Mouse (Mus musculus): ENCODE measurements around the gene Rora. TPM values are rescaled to one million over a fixed set of nuclear protein-coding genes. Genes with fewer than 3 reads are reported as not detected.
A peak's percentile ranks its signal among the peaks of the same experiment; 100 is the strongest.

Rora gene
- polyA plus RNA-seq, 1 experiment from 2014 or later: 7.8 TPM

GRCm38 (mm10) chr9:68655018-68656005, 1.7 kb downstream of the Rora start:
- H3K4me3 ChIP-seq: peak overlapping the region; percentile 78
- H3K27ac ChIP-seq: no peak overlapping the region
- H3K9me3 ChIP-seq (replicated peaks): no peaks in the 10 kb centered on the region
- 1% methylated on average over 31 of the region's 31 CpGs for WGBS
- H3K9ac ChIP-seq: peak overlapping the region; percentile 78
- H3K4me2 ChIP-seq (replicated peaks): peak overlapping the region; percentile 74
- no peaks in the 10 kb centered on the region; the same call in 1 of the 2 replicates for H3K27me3 ChIP-seq
- H3K36me3 ChIP-seq: no peaks in the 10 kb centered on the region
- ATAC-seq (ENCODE audit: low FRiP score): peak; percentile 58; the same call in 1 of the 2 replicates
- peaks cover 16% of the 10 kb centered on the region for H3K4me1 ChIP-seq

DNA sequence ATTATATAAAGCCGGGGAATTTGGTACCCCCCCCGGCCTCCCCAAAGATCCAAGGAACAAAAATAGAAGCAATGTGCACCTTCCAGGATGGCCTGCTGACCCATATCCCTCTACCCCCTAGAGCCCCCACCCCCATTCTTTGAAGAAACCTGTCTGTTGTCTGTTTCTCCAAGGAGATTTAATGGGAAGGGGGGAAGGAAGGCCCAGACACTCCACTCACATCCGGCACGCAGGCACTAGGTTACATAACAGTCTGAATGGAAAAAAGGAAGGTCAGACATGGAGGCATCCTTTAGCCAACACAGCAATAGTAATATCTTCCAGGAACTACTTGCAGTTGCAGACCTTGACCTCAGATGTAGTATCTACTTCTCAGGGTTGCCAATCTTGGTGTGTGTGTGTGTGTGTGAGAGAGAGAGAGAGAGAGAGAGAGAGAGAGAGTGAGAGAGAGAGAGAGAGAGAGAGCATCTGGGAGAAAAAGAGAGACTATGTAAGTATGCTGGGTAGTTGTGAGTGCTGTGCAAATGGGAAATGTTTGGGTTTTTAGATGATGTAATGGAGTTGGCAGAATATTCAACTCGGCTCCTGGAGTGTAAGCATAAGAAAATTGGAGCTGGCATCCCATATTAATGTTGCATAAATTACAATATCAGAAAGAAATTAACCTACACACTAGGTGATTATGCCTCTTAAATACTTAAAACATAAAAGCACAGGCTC, 2.6 kb downstream of the Rora start:
- WGBS: 55% methylated on average over 5 of the region's 5 CpGs
- Histone ChIP-seq H3K4me1 (peaks cover 16% of the 10 kb centered on the region), H3K9me3 (replicated peaks) (no peaks in the 10 kb centered on the region), H3K27me3 (no peaks in the 10 kb centered on the region; the same call in 1 of the 2 replicates), H3K9ac (no peak overlapping the region), H3K4me2 (replicated peaks) (peak overlapping the region; percentile 74; the same call in 1 of the 2 replicates), H3K36me3 (no peaks in the 10 kb centered on the region), H3K4me3 (no peak overlapping the region), H3K27ac (no peak overlapping the region)
- no peak for ATAC-seq (ENCODE audit: low FRiP score)

GRCm38 (mm10) chr9:68656796-68657130, 3.2 kb downstream of the Rora start:
- no peak overlapping the region for H3K4me2 ChIP-seq (replicated peaks)
- H3K4me1 ChIP-seq: peaks cover 16% of the 10 kb centered on the region
- no peak overlapping the region for H3K4me3 ChIP-seq
- WGBS: 49% methylated on average over 6 of the region's 6 CpGs
- H3K27me3 ChIP-seq: no peaks in the 10 kb centered on the region; the same call in 1 of the 2 replicates
- no peak overlapping the region for H3K9ac ChIP-seq
- ATAC-seq (ENCODE audit: low FRiP score): no peak
- H3K36me3 ChIP-seq: no peaks in the 10 kb centered on the region
- H3K9me3 ChIP-seq (replicated peaks): no peaks in the 10 kb centered on the region
- no peak overlapping the region for H3K27ac ChIP-seq

DNA sequence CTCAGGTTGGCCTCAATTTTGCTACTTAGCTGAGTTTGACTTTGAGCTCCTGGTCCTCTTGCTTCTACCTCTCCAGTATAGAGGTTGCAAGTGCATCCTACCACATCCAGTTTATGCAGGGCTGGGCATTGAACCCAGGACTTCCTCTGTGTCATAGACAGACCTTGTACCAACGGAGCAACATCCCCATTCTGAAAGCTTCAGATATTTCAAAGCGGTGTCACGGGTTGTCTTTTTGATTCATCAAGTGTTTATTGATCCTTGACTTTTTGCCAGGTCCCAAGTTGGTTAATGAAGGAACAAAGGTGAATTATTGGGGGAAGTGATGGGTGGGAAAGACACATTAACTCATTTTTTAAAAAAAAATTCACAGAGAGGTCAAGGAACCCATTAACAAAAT, 17.1 kb downstream of the Rora start:
- H3K9me3 ChIP-seq (replicated peaks): no peaks in the 10 kb centered on the region
- H3K4me3 ChIP-seq: no peak overlapping the region
- H3K36me3 ChIP-seq: no peaks in the 10 kb centered on the region
- no peak overlapping the region for H3K9ac ChIP-seq
- no peak overlapping the region for H3K4me2 ChIP-seq (replicated peaks)
- H3K27me3 ChIP-seq: no peaks in the 10 kb centered on the region
- H3K4me1 ChIP-seq: peaks cover 9% of the 10 kb centered on the region; the same call in 1 of the 2 replicates
- WGBS: 91% methylated on average over 3 of the region's 3 CpGs
- no peak overlapping the region for H3K27ac ChIP-seq
- no peak for ATAC-seq (ENCODE audit: low FRiP score)

- Histone ChIP-seq H3K4me2 (replicated peaks) (no peak overlapping the region), H3K4me3 (no peak overlapping the region), H3K4me1 (peaks cover 9% of the 10 kb centered on the region; the same call in 1 of the 2 replicates), H3K9me3 (replicated peaks) (no peaks in the 10 kb centered on the region), H3K27me3 (no peaks in the 10 kb centered on the region), H3K9ac (no peak overlapping the region), H3K36me3 (no peaks in the 10 kb centered on the region), H3K27ac (no peak overlapping the region)
- WGBS: 54% methylated on average over 5 of the region's 5 CpGs
- no peak for ATAC-seq (ENCODE audit: low FRiP score)
Measured at GRCm38 (mm10) chr9:68672459-68672858, 18.9 kb downstream of the Rora start.

- Histone ChIP-seq H3K9ac (no peak overlapping the region), H3K4me2 (replicated peaks) (no peak overlapping the region), H3K4me3 (no peak overlapping the region), H3K4me1 (peaks cover 7% of the 10 kb centered on the region; the same call in 1 of the 2 replicates), H3K9me3 (replicated peaks) (no peaks in the 10 kb centered on the region), H3K27me3 (no peaks in the 10 kb centered on the region), H3K36me3 (no peaks in the 10 kb centered on the region), H3K27ac (no peak overlapping the region)
- ATAC-seq (ENCODE audit: low FRiP score): no peak
- 69% methylated on average over 1 of the region's 1 CpGs for WGBS
Measured at GRCm38 (mm10) chr9:68673221-68673620, 19.6 kb downstream of the Rora start.

GRCm38 (mm10) chr9:68679871-68680374, 26.3 kb downstream of the Rora start:
- WGBS: 91% methylated on average over 12 of the region's 12 CpGs
- no peak for ATAC-seq (ENCODE audit: low FRiP score)
- H3K9ac ChIP-seq: no peak overlapping the region
- no peaks in the 10 kb centered on the region for H3K27me3 ChIP-seq
- no peaks in the 10 kb centered on the region for H3K9me3 ChIP-seq (replicated peaks)
- H3K4me1 ChIP-seq: peaks cover 15% of the 10 kb centered on the region
- no peaks in the 10 kb centered on the region for H3K36me3 ChIP-seq
- no peak overlapping the region for H3K27ac ChIP-seq
- no peak overlapping the region for H3K4me2 ChIP-seq (replicated peaks)
- no peak overlapping the region for H3K4me3 ChIP-seq

DNA sequence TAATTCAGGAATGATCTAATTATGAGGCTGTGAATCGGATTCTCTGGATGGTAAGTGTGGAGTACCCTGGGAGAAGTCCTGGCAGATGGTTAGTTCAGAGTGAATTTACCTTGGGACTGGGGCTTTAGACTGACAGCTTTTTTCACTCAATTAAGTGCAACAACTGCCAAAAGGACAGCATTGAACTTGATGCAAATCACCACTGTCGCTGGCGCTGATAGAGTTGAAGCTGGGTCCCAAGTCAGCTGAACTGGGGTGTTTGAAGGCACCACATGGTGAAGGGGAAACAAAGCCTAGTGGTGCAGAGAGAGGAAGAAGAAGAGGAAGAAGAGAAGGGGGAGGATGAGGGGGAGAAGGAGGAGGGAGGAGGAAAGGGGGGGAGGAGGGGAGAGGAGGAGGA, 30.4 kb downstream of the Rora start:
- 14% methylated on average over 3 of the region's 3 CpGs for WGBS
- Histone ChIP-seq H3K36me3 (no peaks in the 10 kb centered on the region), H3K4me3 (no peak overlapping the region), H3K27ac (no peak overlapping the region), H3K4me1 (peaks cover 42% of the 10 kb centered on the region), H3K9ac (no peak overlapping the region), H3K4me2 (replicated peaks) (no peak overlapping the region), H3K27me3 (no peaks in the 10 kb centered on the region), H3K9me3 (replicated peaks) (no peaks in the 10 kb centered on the region)
- no peak; the same call in 1 of the 2 replicates for ATAC-seq (ENCODE audit: low FRiP score)

DNA sequence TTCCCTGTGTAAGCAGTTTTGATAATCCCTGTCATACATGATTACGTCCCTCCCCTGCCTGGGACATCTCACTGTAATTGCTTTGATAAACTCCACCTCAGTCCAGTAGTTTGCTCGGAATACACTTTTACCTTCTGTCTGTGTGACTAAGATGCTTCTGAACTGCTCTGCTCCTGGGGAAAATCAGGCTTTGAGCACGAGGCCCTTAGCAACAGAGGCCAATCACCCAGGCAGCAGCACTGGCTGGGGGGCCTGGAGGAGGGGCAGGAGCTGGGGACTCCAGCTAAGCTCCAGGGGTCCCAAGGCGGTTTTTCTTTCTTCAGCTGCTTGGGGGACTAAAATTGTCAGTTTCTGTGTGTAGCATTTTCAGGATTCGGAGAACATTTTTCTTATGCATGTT, 32.0 kb downstream of the Rora start:
- H3K36me3 ChIP-seq: no peaks in the 10 kb centered on the region
- H3K9ac ChIP-seq: no peak overlapping the region
- H3K27me3 ChIP-seq: no peaks in the 10 kb centered on the region
- H3K27ac ChIP-seq: peak overlapping the region; percentile 32
- 40% methylated on average over 5 of the region's 5 CpGs for WGBS
- peaks cover 42% of the 10 kb centered on the region for H3K4me1 ChIP-seq
- H3K9me3 ChIP-seq (replicated peaks): no peaks in the 10 kb centered on the region
- ATAC-seq (ENCODE audit: low FRiP score): no peak
- H3K4me3 ChIP-seq: no peak overlapping the region
- no peak overlapping the region for H3K4me2 ChIP-seq (replicated peaks)

DNA sequence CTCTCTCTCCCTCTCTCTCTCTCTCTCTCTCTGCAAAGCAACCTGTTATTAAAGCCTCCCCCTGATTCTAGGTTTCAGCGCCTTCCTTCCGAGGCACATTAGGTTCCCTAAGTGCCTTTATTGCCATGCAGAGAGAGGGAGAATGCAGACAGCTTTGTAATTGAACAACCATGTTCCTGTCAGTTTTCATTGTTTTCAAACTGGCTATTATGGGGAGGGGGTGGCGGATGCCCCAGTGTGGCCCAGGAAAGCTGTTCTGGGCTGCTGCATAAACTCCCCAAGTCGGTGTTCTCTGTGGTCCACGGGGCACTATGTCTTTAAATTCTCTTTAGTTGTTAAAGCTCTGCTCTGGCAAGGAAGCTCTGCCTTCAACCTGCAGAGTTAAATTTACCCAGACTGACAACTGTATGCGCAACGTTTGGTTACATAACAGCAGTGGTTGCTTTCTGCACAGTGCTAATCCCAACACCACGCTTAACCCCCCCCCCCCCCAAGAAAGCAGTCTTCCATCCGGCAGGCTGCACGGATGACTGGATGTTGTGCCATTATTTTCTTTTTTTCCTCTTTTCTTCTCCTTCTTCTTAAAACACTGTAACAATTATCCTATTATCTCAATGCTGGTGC, 33.8 kb downstream of the Rora start:
- Histone ChIP-seq H3K4me1 (peaks cover 42% of the 10 kb centered on the region), H3K36me3 (no peaks in the 10 kb centered on the region), H3K27ac (no peak overlapping the region), H3K4me2 (replicated peaks) (no peak overlapping the region), H3K27me3 (no peaks in the 10 kb centered on the region), H3K9me3 (replicated peaks) (no peaks in the 10 kb centered on the region), H3K9ac (no peak overlapping the region), H3K4me3 (no peak overlapping the region)
- 35% methylated on average over 10 of the region's 10 CpGs for WGBS
- ATAC-seq (ENCODE audit: low FRiP score): no peak

- Histone ChIP-seq H3K9me3 (replicated peaks) (no peaks in the 10 kb centered on the region), H3K27ac (no peak overlapping the region), H3K36me3 (no peaks in the 10 kb centered on the region), H3K9ac (no peak overlapping the region), H3K27me3 (no peaks in the 10 kb centered on the region), H3K4me2 (replicated peaks) (no peak overlapping the region), H3K4me3 (no peak overlapping the region), H3K4me1 (peaks cover 42% of the 10 kb centered on the region)
- no peak for ATAC-seq (ENCODE audit: low FRiP score)
- 89% methylated on average over 2 of the region's 2 CpGs for WGBS
Measured at GRCm38 (mm10) chr9:68688151-68688550, 34.6 kb downstream of the Rora start.

GRCm38 (mm10) chr9:68689351-68689750, 35.8 kb downstream of the Rora start:
- Histone ChIP-seq H3K27ac (no peak overlapping the region), H3K4me2 (replicated peaks) (no peak overlapping the region), H3K9ac (no peak overlapping the region), H3K4me3 (no peak overlapping the region), H3K36me3 (no peaks in the 10 kb centered on the region), H3K9me3 (replicated peaks) (no peaks in the 10 kb centered on the region), H3K27me3 (no peaks in the 10 kb centered on the region), H3K4me1 (peaks cover 32% of the 10 kb centered on the region)
- WGBS: 36% methylated on average over 4 of the region's 4 CpGs
- ATAC-seq (ENCODE audit: low FRiP score): no peak

Measured in hindbrain, embryonic 12.5 days (tissue).